Mouse (Mus musculus) kidney, adult 11 months (tissue): ENCODE data around the gene Hoxd8.

ENCODE experiments used
- DNase-seq: peaks from one replicate; pipeline ENCODE4 v3.0.0; 2022

Gene Hoxd8

DNA sequence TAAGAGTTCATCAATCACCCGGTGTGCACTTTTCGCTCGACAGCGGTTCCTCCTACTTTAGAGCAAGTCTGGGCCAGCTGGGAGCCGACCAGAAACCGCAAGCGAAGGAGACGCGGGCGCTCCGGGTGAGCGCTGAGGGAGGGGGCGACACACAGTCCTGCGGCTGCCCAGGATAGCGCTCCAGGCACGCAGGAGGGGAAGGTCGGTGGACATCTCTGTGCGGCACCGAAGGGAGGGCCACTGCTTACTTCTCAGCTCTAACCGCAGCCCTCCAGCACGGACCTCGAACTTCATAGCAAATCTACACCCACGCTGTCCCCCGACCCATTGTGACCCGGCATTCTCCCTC, 48.7 kb downstream of the Hoxd8 start:
- DNase-seq, result no peak

DNA sequence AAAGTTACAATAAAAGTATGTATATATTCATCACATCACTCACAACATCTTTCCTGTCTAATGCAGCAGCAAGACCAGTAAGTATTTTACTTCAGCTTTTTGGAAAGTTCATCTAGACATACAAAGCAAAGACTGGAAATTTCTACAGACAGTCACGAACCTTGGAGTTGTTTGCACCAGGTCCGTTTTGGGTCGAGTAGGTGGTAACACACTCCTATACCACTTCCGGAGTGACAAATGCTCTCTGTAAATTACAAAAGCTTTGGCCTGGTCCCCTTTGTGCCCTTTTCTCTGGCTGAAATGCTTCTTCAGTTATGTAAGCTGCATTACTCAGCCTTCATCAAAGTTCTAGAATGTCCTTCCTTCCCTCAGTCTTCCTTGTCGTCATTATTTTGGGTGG, 49.3 kb downstream of the Hoxd8 start:
- DNase-seq, result no peak
